Mouse (Mus musculus) left cerebral cortex, adult 11 months (tissue): Measurements from ENCODE around the gene Aoc1.

ENCODE experiments used
- DNase-seq: peaks from one replicate; pipeline ENCODE4 v3.0.0; 2022; ENCODE audit warnings: low spot score

The Aoc1 gene

GRCm38 (mm10) chr6:48909229-48909628 lies 36.5 kb downstream of the Aoc1 start:
- no peak for DNase-seq

GRCm38 (mm10) chr6:48912033-48912432 lies 39.3 kb downstream of the Aoc1 start:
- DNase-seq, result no peak

GRCm38 (mm10) chr6:48913587-48913986 lies 40.9 kb downstream of the Aoc1 start:
- no peak for DNase-seq

- no peak for DNase-seq
These were observed 56.9 kb downstream of the Aoc1 start, which contains the start of gene 1600015I10Rik for GRCm38 (mm10) chr6:48929595-48929994. Gene 1600015I10Rik (plus strand): TSS chr6:48929895.

DNA sequence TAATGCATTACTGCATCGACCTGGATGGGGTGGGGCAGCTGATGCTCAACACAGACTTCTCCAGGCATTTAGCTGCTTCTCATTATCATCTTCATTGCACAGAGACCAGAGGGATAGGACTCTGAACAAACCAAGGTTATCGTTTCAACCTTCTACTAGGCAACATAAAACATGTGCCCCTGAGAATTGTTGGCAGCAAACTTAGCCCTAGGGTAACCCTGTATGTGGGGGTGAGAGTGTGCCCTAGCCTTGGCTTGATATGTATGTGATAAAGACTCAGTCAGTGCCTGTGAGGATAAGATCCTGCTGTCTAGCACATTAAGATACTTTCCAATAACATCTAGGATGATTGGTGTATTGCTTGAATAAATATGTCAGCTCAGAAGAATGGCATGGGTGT lies 76.9 kb downstream of the Aoc1 start:
- DNase-seq, result no peak

DNA sequence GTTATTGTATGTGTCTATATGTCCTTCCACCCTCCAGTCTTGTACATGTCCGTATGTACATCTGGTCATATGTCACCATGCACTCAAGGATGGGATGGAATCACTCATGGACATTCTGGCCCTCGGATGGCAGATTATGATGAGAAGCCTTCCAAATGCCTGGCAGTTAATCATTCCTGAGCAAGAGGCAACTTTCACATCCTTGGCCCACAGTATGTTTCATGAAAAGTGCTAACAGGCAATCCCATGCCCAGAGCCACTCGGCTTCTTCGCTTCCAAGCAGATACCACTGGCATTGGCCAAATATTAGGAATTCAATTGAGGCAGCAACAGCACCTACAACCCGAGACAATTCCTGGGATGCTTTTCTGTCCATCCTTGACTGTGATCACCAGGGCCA lies 78.0 kb downstream of the Aoc1 start:
- DNase-seq, result no peak

DNA sequence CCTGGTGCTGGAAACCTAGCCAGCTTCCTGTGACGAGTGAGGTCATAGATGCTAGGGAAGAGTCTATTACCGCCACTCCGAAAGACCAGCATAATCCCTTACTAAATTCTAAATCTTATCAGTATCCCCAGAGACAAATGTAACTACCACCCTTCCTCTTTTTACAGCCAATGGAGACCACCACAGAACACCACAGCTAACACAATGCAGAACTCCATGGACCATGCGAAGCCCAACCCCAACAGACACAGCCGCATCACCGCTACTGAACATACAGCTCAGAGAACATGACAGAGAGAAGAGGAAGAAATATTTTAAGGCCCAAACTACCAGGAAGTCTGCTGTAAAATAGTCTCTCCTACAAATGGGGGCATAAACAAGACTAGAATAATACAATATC lies 78.9 kb downstream of the Aoc1 start:
- DNase-seq, result no peak

DNA sequence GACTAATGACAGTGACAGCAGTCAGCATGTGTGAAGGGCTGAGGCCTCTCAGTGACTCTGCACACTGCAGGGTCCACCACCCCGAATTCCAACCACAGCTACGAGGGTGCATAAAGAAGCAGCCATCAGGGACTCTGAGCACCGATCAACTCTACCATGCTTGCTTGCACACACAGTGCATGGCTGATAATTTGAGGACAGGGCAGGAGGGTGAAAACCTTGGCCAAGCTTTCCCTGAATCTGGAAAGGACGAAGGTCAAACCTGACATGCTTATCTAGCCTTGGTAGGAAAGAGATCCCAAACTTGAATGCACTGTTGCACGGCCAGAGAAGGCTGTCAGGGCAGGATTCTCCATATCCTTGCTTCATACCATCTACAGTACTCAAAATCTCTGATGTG lies 80.5 kb downstream of the Aoc1 start:
- DNase-seq, result no peak

DNA sequence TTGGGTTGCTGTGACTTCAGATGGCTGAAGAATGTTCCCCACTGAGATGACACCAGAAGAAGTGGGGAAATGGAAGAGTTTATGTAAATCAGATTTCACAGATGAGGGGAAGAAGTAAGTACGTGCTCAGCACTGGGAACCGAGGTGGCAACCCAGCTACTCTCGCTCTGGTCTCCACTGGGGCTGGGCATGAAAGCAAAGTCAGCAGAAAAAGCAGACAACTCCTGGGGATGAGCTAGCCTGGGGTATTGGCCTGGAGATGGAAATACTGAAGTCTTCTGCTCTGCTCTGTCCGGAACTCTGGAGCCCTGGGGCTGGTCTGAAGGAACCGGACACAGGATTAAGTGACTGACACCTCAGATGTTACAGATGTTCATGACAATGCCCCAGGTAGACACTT lies 81.5 kb downstream of the Aoc1 start:
- no peak for DNase-seq

DNA sequence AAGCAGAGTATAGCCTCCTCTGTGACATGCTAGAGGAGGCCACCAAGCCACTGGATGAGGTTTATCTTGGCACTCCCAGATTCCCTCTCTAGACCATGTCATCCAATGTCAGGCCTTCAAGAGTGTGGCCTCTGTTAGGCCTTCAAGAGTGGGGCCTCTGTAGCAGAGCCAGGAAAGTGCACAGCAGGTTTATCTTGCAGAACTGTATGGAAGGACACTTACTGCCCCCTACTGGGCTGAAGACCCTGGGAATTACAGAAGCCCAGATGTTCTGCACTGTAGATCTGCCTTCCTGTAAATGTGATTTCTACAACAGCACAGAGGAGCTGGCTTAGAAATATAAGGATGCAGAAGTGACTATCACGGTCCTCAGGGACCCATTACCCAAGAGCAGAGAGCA lies 82.2 kb downstream of the Aoc1 start:
- DNase-seq, result peak; percentile 13

DNA sequence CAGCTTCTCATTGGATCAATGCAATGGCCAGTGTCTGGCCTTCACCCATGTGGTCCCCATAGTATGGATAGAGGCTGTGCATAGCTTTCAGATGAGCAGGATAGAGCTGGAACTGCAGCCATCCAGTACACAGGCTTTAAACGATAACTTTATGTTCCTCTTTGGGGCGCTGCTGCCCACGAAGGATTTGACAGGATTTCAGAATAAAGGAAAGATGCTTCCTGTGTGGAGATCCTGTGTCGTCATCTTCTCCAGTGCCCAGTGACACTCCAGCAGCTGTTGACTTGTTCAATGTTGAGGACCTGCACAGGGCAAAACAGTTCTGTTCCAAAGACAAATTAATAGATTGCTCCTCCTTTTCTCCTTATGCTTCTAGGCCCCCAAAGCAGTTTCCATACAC lies 84.1 kb downstream of the Aoc1 start:
- no peak for DNase-seq

DNA sequence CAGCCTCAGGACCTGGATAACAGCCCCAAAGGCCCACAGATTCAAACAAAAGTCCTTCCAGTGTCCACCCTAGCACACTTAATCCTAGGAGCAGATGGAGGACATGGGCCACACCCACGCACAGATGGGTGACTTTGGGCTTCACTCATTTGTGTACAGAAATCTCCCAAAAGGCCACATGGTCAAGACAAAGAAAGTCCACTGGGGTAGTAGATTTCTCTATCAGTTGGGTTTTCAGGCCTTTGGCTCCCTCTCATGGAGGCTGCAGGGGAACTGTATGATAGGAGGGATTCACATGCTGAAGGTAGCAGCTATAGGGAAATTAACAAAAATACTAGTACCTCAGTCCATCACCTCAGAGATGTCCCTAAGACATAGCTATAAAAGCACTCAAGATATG lies 85.4 kb downstream of the Aoc1 start:
- no peak for DNase-seq
